Mouse (Mus musculus): Measurements from ENCODE around the gene Spred2. TPM values are rescaled to one million over a fixed set of nuclear protein-coding genes. Genes with fewer than 3 reads are reported as not detected.
"Not testable (repeated sequence)": the region's sequence is repeated elsewhere in the genome, so short reads cannot be mapped to it uniquely, and the experiment has no call there.

Gene Spred2
- polyA plus RNA-seq, 1 experiment: 5.9 TPM

- Histone ChIP-seq H3K4me3 (ENCODE audit: insufficient read depth, low read length) (no peak overlapping the region), H3K27ac (ENCODE audit: insufficient read depth, low read depth, low read length) (no peak overlapping the region), H3K4me1 (ENCODE audit: control insufficient read depth, insufficient read depth, low read length) (no peaks in the 10 kb centered on the region)
- TF ChIP-seq CTCF (IDR thresholded peaks at IDR 0.05; ENCODE audit: low read depth, low read length) (no peak), POLR2A (IDR thresholded peaks at IDR 0.05; ENCODE audit: borderline replicate concordance, low read depth, low read length) (no peak)
Observed at GRCm38 (mm10) chr11:20057429-20057828, 133.3 kb downstream of the Spred2 start.

GRCm38 (mm10) chr11:20059736-20060135 is 135.6 kb downstream of the Spred2 start:
- no peak for TF ChIP-seq CTCF (IDR thresholded peaks at IDR 0.05; ENCODE audit: low read depth, low read length)
- no peak for TF ChIP-seq POLR2A (IDR thresholded peaks at IDR 0.05; ENCODE audit: borderline replicate concordance, low read depth, low read length)
- H3K4me3 ChIP-seq (ENCODE audit: insufficient read depth, low read length): no peak overlapping the region
- H3K27ac ChIP-seq (ENCODE audit: insufficient read depth, low read depth, low read length): no peak overlapping the region
- no peaks in the 10 kb centered on the region for H3K4me1 ChIP-seq (ENCODE audit: control insufficient read depth, insufficient read depth, low read length)

GRCm38 (mm10) chr11:20062801-20063200 is 138.6 kb downstream of the Spred2 start:
- not testable (repeated sequence) for H3K27ac ChIP-seq (ENCODE audit: insufficient read depth, low read depth, low read length); H3K4me3 ChIP-seq (ENCODE audit: insufficient read depth, low read length); H3K4me1 ChIP-seq (ENCODE audit: control insufficient read depth, insufficient read depth, low read length)

DNA sequence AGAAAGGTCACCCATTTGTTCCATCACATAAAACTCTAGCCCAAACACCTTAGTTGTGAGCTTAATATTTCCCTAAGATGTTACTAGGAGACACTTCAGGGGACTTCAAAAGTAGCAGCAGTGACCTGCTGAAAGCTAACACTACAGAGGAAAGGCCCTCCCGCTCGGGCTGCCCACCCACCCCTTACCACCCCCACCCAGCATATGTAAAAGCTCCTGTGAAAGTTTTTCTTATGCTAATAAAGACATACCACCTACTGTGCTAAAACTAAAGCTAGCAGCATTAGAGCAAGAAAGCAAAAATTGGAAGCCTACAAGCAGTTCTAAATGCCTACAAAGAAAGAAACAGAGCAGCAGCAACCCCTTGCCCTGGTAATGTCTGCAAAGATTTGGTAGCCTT is 139.9 kb downstream of the Spred2 start:
- not testable (repeated sequence) for H3K27ac ChIP-seq (ENCODE audit: insufficient read depth, low read depth, low read length); H3K4me3 ChIP-seq (ENCODE audit: insufficient read depth, low read length)

DNA sequence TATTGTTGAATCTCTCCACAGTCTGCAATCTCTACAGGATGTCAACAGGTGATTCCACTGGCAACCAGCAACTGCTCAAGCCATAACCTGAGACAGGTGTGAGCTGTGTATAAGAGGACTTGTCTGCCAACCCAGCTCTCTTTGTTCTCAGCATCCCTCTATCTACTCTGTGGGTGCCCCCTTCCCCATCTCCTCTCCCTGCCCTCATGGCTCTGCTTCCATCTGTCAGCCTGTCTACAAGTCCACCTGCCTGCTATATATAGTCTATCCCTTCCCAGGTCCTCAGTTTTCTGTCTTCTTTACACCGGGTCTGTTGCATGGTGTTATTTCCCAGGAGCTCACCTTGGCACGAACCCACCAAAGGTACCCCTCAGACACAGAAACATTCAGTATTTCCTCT is 140.8 kb downstream of the Spred2 start:
- TF ChIP-seq CTCF (IDR thresholded peaks at IDR 0.05; ENCODE audit: low read depth, low read length) (no peak), POLR2A (IDR thresholded peaks at IDR 0.05; ENCODE audit: borderline replicate concordance, low read depth, low read length) (no peak)
- H3K4me3 ChIP-seq (ENCODE audit: insufficient read depth, low read length): no peak overlapping the region

More for the DNA sequence above, 139.9 kb downstream of the Spred2 start:
- H3K4me1 ChIP-seq (ENCODE audit: control insufficient read depth, insufficient read depth, low read length): not testable (repeated sequence)

GRCm38 (mm10) chr11:20066106-20066505 is 141.9 kb downstream of the Spred2 start:
- peaks cover 12% of the 10 kb centered on the region for H3K4me1 ChIP-seq (ENCODE audit: control insufficient read depth, insufficient read depth, low read length)
- no peak overlapping the region for H3K27ac ChIP-seq (ENCODE audit: insufficient read depth, low read depth, low read length)
- no peak overlapping the region for H3K4me3 ChIP-seq (ENCODE audit: insufficient read depth, low read length)
- TF ChIP-seq POLR2A (IDR thresholded peaks at IDR 0.05; ENCODE audit: borderline replicate concordance, low read depth, low read length): no peak
- no peak for TF ChIP-seq CTCF (IDR thresholded peaks at IDR 0.05; ENCODE audit: low read depth, low read length)

More for the DNA sequence above, 140.8 kb downstream of the Spred2 start:
- Histone ChIP-seq H3K4me1 (ENCODE audit: control insufficient read depth, insufficient read depth, low read length) (peaks cover 7% of the 10 kb centered on the region), H3K27ac (ENCODE audit: insufficient read depth, low read depth, low read length) (no peak overlapping the region)

DNA sequence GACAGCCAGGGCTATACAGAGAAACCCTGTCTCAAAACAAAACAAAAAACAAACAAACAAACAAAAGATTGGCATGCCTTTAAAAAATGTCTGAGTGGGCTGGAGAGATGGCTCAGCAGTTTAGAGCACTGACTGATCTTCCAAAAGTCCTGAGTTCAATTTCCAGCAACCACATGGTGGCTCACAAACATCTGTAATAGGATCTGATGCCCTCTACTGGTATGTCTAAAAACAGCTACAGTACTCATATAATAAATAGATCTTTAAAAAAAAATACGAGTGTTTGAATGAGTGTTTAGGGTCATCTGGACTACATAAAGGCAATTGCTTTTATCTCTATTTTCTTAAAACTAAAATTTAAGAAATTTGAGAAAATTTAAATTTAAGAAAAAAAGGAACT is 143.3 kb downstream of the Spred2 start:
- Histone ChIP-seq H3K4me1 (ENCODE audit: control insufficient read depth, insufficient read depth, low read length) (peaks cover 12% of the 10 kb centered on the region), H3K4me3 (ENCODE audit: insufficient read depth, low read length) (no peak overlapping the region), H3K27ac (ENCODE audit: insufficient read depth, low read depth, low read length) (no peak overlapping the region)
- TF ChIP-seq CTCF (IDR thresholded peaks at IDR 0.05; ENCODE audit: low read depth, low read length): no peak
- no peak for TF ChIP-seq POLR2A (IDR thresholded peaks at IDR 0.05; ENCODE audit: borderline replicate concordance, low read depth, low read length)

DNA sequence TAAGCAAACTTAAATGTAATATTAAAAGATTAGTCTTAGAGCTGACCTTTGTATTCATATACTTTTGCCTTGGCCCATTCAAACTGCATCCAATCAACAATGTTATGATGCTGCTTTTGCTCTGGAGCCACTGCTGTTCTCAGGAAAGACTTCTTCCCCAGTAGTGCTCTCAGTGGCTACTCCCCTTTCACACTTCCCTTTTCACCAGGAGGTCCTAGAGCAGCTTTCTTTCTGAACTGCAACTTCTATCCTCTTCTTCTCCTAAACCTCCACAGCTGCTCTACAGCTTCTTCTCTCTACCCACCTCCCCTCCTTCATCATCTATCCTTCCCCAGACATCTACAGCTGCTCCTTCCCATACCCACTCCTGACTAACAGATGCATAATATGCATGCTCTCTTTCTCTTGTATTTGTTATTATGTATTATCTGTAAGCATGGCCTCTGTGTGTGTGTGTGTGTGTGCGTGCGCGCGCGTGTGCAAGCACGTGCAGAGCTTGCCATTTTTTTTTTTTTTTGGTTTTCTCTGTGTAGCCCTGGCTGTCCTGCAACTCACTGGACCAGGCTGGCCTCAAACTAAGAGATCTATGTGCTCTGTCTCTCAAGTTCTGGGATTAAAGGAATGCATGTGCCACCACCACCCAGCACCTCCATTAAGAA is 144.3 kb downstream of the Spred2 start:
- Histone ChIP-seq H3K4me3 (ENCODE audit: insufficient read depth, low read length) (no peak overlapping the region), H3K27ac (ENCODE audit: insufficient read depth, low read depth, low read length) (no peak overlapping the region), H3K4me1 (ENCODE audit: control insufficient read depth, insufficient read depth, low read length) (peaks cover 12% of the 10 kb centered on the region)
- TF ChIP-seq CTCF (IDR thresholded peaks at IDR 0.05; ENCODE audit: low read depth, low read length) (no peak), POLR2A (IDR thresholded peaks at IDR 0.05; ENCODE audit: borderline replicate concordance, low read depth, low read length) (no peak)

- TF ChIP-seq POLR2A (IDR thresholded peaks at IDR 0.05; ENCODE audit: borderline replicate concordance, low read depth, low read length): no peak
- TF ChIP-seq CTCF (IDR thresholded peaks at IDR 0.05; ENCODE audit: low read depth, low read length): no peak
- H3K27ac ChIP-seq (ENCODE audit: insufficient read depth, low read depth, low read length): no peak overlapping the region
- no peak overlapping the region for H3K4me3 ChIP-seq (ENCODE audit: insufficient read depth, low read length)
- H3K4me1 ChIP-seq (ENCODE audit: control insufficient read depth, insufficient read depth, low read length): peaks cover 12% of the 10 kb centered on the region
Observed at GRCm38 (mm10) chr11:20072174-20072573, 148.0 kb downstream of the Spred2 start.

- TF ChIP-seq POLR2A (IDR thresholded peaks at IDR 0.05; ENCODE audit: borderline replicate concordance, low read depth, low read length): no peak
- no peak for TF ChIP-seq CTCF (IDR thresholded peaks at IDR 0.05; ENCODE audit: low read depth, low read length)
- Histone ChIP-seq H3K4me3 (ENCODE audit: insufficient read depth, low read length) (no peak overlapping the region), H3K27ac (ENCODE audit: insufficient read depth, low read depth, low read length) (no peak overlapping the region), H3K4me1 (ENCODE audit: control insufficient read depth, insufficient read depth, low read length) (peaks cover 12% of the 10 kb centered on the region)
Observed at GRCm38 (mm10) chr11:20072826-20073225, 148.7 kb downstream of the Spred2 start.

Other genes with a start within 250 kb of the Spred2 start
- 392 and 406 TPM in 2 replicates for gene Actr2, start 188.5 kb downstream of the Spred2 start, polyA plus RNA-seq (2012; ENCODE audit: insufficient read depth, insufficient read length, missing spikeins)